Mouse (Mus musculus) lung, postnatal 4 days (tissue): ENCODE data around the gene Ceacam1.
"Not testable (repeated sequence)": the region's sequence is repeated elsewhere in the genome, so short reads cannot be mapped to it uniquely, and the experiment has no call there.

Source experiments
- DNase-seq, 2 experiments: peaks; one replicate each; pipeline ENCODE4 v3.0.0; 2021

The Ceacam1 gene

DNA sequence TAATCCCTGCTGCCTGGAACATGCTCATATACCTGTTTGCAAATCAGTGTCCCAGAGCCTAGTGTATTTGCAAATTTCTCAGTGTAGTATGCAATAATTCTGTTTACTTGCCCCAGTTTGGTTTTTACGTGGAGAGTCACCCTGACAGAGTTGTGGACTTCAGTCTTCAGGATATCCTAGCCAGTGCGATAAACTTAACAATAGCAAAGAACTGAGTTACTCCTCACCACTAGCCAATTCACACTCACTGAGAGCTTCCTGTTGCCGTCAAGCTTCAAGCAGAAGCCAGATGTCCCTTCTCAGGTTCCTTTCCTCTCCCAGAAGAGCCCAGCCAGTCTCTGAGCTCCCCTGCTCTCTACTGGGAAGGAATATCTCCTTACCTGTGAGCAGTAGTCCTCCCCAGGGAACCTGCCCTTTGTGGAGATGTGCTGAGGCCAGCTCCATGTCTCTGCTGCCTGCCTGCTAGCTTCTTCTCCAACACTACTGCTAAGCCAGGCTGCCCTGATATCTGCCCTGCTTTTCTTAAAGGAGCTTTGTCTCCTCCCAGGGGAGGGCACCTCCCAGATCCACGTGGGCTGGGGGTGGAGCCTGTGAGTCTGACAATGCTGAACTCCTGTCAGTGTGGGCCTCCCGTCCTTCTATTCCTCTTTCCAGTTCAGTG, at the start of gene Ceacam1:
Gene Ceacam1 (minus strand): TSS at position 513 of the 661 bp plus-strand sequence.
- peak; percentile 79 to 82 for DNase-seq

GRCm38 (mm10) chr7:25516070-25516777, 38.8 kb upstream of the Ceacam1 start:
- not testable (repeated sequence) for DNase-seq

GRCm38 (mm10) chr7:25515667-25516066, 38.3 kb upstream of the Ceacam1 start:
- not testable (repeated sequence) for DNase-seq

DNA sequence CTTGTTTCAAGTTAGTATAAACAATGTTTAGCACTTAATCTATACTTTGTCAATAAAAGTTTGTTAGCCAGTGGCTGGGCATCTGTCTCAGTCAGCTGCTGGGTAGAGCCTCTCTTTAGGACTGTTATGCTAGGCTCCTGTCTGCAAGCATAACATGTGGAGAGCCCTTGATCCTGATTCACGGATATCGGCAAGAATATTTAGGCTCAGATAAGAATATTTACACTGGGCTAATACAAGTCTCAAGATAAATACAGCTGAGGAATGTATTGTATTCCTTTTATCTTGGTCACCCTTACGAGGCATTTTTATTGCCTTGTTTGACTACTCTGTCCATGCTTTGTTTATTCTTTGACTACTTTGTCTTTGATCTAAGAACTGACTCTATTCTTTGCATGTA, 32.5 kb upstream of the Ceacam1 start:
- no peak for DNase-seq

GRCm38 (mm10) chr7:25494649-25495048, 17.2 kb upstream of the Ceacam1 start:
- no peak for DNase-seq

DNA sequence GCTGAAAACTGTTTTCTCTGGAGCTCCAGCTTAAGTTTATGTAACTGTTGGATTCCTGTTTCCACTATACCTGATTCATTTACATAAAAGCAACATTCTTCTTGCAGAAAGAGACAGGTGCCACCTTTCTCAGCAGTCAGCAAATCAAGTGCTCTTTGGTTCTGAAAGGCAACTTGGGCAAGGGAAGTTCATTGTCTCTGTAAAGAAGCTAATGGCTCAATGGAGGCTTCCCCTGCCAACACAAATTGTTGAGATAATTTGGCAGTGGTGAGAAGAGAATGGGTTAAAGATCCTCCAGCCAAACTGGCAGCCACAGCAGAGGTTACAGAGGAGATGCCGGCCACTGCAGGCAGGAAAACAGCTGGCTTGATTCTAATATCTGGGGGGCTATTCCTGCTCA, 13.3 kb upstream of the Ceacam1 start:
- DNase-seq: not testable (repeated sequence)

- DNase-seq: not testable (repeated sequence)
Measured at GRCm38 (mm10) chr7:25489382-25489781, 12.0 kb upstream of the Ceacam1 start.

DNA sequence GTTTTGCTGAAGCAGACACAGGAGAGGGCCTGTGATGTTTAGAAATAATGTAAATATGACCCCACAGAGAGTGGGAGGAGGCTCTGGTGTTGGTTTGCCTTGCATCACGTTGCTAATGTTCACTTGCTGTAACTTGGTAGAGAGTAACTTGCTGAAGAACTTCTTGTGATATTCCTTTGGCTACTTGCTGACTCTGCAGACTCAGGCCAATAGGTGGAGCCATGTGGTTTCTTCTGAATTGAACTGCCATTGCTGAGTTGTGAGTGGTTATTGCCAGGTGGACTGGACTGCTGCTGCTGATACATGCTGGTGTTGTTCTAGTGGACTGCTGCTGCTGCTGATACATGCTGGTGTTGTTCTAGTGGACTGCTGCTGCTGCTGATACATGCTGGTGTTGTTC, 8.8 kb upstream of the Ceacam1 start:
- peak in 1 of 2 experiments; percentile 58 for DNase-seq

- DNase-seq: no peak
Measured at GRCm38 (mm10) chr7:25485061-25485460, 7.7 kb upstream of the Ceacam1 start.

DNA sequence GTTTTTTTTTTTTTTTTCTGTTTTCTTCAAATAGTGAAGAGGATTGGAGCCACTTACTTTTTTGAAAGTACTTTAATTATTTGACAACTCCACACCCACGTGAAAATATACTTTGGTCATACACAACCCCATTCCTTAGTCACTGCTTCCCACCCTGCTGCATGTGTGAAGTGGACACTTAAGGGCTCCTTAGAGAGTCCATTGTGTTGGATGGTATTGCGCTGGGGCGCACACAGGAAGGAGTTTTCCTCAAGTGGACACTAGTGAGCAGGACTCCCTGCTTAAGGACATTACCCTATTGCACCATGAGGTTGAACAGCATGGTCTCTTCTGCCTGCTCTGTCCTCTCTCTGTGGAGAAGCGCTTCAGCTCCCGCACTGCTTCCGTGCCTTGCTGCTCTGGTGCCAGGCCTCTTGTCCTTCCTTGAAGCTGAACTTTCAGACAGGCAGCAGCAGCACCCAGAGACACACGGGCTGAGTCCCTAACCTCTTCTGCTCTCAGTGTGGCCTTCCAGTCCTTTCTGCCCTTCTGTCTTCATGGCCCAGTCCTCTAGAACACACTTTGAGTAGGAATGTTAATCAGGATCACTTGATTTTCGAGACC, 5.8 kb upstream of the Ceacam1 start:
- peak in 1 of 2 experiments; percentile 46 for DNase-seq

DNA sequence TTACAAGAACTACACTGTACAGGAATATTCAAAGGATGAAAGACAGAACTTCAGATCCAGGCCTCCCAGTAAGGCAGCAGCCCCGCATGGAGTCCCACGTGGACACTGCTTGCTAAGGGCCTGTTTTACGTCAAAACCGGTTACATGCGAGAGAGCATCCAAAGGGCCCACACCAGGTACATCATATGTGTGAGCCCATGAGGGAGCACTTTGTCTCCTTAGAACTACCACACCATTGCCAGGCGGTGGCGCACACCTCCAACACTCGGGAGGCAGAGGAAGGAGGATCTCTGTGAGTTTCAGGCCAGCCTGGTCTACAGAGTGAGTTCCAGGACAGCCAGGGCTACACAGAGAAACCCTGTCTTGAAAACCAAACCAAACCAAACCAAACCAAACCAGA, 3.4 kb upstream of the Ceacam1 start:
- DNase-seq: not testable (repeated sequence)

- DNase-seq: peak; percentile 28 to 64
Measured at GRCm38 (mm10) chr7:25479440-25479839, 2.0 kb upstream of the Ceacam1 start.

- not testable (repeated sequence) for DNase-seq
Measured at GRCm38 (mm10) chr7:25477752-25478093, 320 bp upstream of the Ceacam1 start.

DNA sequence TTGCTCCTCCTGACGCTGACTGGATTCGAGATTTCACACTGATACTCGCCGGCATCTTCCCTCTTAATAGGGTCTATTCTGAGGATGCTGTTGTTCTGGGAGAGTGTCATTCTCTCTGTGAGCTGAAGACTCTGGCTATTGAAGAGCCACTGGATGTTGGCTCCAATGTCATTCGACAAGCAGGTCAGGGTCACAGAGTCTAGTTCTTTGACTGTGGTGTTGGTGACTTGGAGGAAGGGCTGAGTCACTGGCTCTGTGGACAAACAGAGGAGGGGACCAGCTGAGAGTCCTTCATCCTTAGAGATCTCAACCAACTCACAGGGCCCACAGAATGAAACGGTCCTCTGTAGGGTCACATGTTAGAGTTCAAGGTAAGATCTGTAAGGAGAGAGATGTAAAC, 5.6 kb downstream of the Ceacam1 start:
- DNase-seq: not testable (repeated sequence)

- not testable (repeated sequence) for DNase-seq
Measured at GRCm38 (mm10) chr7:25465586-25465985, 11.8 kb downstream of the Ceacam1 start.

DNA sequence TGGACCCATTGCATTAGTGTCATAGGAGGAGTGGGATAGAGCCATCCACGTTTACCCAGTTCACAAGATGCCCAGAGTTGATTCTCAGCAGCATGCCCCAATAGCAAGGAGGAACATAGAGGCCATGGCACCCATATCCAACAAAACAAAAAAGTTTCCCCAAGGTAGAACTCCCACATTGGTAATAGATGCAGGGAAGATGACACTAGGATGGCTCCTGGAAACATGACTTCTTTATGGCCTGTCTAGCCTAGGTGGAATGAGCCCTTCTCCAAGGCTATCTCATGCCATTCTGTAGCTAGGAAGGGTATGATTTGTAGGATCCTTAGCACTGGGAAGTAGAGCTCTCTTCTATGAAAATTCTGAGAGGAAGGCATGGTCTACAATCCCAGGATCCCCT, 12.4 kb downstream of the Ceacam1 start:
- no peak for DNase-seq

GRCm38 (mm10) chr7:25462033-25462337, 15.4 kb downstream of the Ceacam1 start:
- DNase-seq: not testable (repeated sequence)

DNA sequence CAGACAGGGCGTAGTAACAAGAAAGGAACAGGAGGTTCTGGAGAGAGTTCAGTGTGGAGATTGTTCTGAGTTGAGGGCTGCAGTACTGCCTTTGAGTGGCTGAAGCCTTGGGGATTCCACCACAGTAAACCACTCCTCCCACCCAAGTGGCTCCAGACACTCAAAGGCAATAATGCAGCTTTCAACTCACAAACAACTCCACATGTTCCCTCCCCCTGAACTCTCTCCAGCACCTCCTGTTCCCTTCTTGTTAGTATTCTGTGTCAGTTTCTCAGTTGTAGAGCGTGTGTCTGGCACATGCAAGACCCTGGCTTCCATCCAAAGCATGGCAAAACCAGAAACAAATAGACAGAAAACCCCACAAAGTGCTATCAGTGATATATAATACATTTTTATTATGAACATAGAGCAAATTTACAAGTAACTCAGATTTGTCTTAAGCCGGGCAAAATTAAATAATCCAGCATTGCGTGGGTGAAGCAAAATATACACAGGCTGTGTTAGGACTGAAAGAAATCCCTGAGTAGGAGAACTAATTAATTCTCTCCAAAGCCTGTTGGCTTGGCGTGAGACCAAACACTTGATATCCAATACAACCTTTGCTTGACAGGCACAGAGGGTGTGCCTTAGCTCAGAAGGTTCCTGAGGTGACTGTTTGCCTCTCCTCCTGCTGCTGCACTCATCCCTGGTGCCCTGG, 15.9 kb downstream of the Ceacam1 start:
- DNase-seq: not testable (repeated sequence)

DNA sequence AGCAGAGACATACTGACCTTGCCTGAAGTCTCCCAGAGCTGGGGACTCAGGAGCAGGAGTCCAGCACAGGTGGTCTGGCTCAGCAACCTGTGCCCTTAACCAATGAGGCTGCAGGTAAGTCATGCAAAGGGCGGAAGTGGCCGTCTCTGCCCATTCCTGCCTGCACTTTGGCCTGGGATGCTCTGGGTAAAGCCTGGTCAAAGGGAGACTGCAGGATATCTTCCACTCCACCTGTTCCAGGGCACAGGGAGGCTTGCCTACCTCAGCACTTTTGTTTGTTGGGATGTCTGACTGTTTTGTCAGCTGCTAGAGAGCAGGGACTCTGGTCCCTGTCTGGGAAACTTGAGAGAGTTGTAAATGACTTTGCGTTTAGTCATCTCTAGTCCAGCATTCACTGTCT, 25.3 kb downstream of the Ceacam1 start:
- no peak for DNase-seq

DNA sequence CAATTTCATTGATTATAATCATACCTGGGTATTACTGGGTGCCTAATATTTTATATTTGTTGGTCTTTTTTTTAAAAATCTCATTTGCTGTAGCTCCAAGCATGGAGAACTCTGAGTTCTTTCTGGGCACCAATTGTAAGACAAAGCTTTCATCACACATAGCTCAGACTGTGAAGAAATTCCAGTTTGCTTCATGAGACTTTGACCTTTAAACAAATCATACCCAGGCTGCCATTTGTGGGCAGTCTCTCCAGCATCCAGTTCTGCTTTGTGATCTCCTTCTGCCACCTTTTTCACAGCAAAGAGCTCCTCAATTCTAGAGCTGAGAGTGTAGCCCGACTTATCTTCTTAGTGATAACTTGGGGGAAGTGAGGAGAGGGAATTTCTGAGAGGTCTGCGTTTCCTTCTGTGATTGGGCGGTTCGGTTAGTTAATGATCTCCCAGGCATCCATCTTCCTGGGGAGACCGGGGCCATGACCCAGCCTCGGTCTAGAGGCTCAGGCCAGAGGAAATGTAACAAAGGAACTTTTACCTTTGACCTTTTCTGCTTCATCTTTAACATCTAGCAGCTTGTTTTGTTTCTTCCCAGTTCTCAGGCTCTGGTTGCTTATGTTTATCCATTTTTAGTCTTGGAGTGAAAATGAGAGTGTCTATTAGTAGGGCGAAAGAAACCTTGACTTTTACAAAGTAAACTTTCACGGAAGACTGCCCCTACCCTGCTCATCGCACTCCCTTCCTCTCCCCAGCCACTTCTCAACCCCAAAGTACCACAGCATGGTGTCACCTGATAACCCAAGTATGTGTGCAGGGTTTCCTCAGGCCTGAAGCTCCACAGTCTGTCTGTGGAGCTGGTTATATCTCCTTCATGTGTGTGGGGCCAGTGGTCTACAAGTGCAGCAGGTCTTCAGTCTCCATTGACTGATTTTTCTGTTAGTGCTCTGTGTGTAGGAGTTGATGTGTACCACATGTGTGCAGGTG, 27.2 kb downstream of the Ceacam1 start:
- DNase-seq: no peak

DNA sequence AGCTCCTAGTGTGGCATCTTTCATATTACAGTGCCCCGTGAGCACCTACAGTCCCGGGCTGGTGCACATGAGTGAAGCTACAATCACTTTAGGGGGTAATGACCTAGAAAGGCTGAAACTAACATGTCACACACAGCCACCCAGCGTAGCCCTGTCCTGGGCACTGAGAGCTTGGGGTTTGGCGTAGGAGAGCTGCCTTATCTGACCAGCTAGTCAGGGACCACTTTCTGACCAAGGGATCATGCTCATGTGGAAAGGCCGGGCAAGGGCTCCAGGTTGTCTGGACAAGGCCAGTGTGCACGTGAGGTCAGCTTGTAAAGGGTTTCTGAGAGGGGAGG, 36.6 kb downstream of the Ceacam1 start:
- no peak for DNase-seq

DNA sequence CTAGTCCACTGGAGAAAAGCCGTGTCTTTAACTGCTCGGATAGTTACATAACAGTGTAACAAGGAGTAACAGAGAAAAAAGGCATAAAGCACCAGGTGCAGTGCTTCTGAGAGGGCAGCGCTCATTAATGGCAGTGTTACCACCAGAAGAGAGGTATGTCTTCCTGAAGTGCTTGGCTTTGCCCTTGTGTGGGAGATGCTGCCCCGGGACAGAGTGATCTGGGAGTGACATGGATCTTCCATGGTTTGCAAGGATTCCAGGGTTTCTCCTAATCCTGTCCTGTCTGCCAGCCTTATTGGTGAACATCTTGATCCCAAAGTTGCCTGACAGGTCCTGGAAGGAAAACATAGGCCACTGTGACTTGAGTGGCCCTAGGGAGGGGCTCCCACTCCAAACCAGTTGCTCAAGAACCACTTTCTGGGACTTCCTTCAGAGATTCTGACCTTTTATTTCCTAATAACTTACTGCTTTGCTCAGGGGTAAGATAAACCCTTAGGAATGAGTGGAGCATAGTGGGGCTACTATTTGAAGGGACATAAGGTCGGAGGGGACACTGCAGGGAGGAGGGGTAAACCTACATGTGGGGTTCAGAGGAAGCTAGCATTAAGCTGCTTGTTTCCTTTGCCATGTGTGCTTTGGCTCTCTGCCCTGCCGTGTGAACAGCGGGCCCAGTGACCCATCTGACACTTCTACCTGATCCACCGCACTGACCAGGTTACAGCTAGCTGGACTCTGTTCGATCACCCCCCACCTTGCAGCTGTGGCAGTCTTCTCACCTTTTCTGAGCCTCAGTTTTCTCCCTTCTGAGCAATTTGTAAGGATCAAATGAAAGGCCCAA, 37.2 kb downstream of the Ceacam1 start:
- peak; percentile 62 to 76 for DNase-seq
